Mouse (Mus musculus) bone marrow macrophage, adult 2 months (primary cell): ENCODE measurements at regions not wholly inside any gene's neighbourhood (a gene's known extent, or its start where the extent isn't known, plus 50 kb on each side); places are given as distances from the start of the nearest gene placed in this dataset.

Source experiments
- CTCF ChIP-seq: IDR thresholded peaks from 2 replicates; pipeline ENCODE4 v1.5.1; 2012; ENCODE audit warnings: low read depth, mild to moderate bottlenecking, low read length, moderate library complexity
- POLR2A ChIP-seq: IDR thresholded peaks from 2 replicates; pipeline ENCODE4 v1.6.1; 2012; ENCODE audit warnings: mild to moderate bottlenecking, low read depth, low read length, borderline replicate concordance

GRCm38 (mm10) chr6:49990522-49990858 is 119.6 kb upstream of the Mpp6 start:
- TF ChIP-seq CTCF (no peak), POLR2A (no peak)
